Mouse (Mus musculus) bone marrow, adult 2 months (tissue): ENCODE measurements around the gene Cenpv.

ENCODE experiments used
- CTCF ChIP-seq: fragments of 200-500 bp; IDR thresholded peaks from 2 replicates; pipeline ENCODE4 v1.5.1; 2011; ENCODE audit warnings: low read length, control low read depth; ENCODE audit not compliant: control insufficient read depth, insufficient read depth
- POLR2A ChIP-seq: fragments of 200-500 bp; IDR thresholded peaks from 2 replicates; pipeline ENCODE4 v1.6.1; 2011; ENCODE audit warnings: low read depth, mild to moderate bottlenecking, control low read depth, low read length, borderline replicate concordance; ENCODE audit not compliant: control insufficient read depth

GRCm38 (mm10) chr11:62538321-62539088 is 556 bp downstream of the Cenpv start:
- TF ChIP-seq CTCF (no peak), POLR2A (peak; percentile 12; the same call in 1 of the 2 replicates)
